ENCODE assay signal across 24 mouse cellular contexts in the genomic region with DNA sequence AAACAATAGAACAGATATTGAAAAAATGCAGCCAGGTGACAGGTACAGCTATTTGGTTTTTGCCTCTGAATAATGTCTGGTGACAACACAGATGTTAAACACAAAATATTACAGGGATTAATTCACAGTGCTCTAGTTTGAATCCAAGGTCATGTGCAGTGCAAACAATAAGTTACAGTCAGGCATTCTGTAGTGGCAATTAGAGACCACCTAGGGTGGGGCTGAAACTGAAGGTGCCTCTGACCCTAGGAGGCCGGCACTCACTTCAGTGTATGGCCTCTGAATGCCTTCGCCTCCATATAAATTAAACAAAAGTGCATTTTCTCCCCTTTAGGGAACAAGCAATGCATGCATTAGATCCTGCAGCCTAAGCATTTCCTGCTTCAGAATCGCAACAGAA.
"Had no signal": no experiment of that assay in that cellular context is flagged by ENCODE, and none has a peak within 500 bp of the region (broad histone marks: within the 10 kb centered on the region; RNA-seq: fewer than 3 reads in every experiment).

No protein-coding gene starts in this region.

- H3K36me3 ChIP-seq: heart, embryonic 13.5 days; heart, embryonic 15.5 days; hindbrain, embryonic 13.5 days; hindbrain, embryonic 15.5 days; limb, embryonic 13.5 days; limb, embryonic 15.5 days; liver, embryonic 12.5 days had no signal

- ATAC-seq: forebrain, embryonic 16.5 days; hindbrain, postnatal 0 days; intestine, embryonic 16.5 days; liver, embryonic 12.5 days had no signal

- DNase-seq: gastrocnemius, postnatal 14 days; gastrocnemius, postnatal 36 days; heart, adult 11 months; heart, adult 2 months; heart, postnatal 14 days; heart, postnatal 36 days; kidney, adult 18-20 months; kidney, adult 8-10 months; kidney, postnatal 14 days; kidney, postnatal 36 days; layer of hippocampus, adult 9-11 months; layer of hippocampus, postnatal 36 days; left cerebral cortex, postnatal 4 days had no signal

- H3K27ac ChIP-seq: heart, adult 2 months; heart, embryonic 13.5 days; heart, embryonic 15.5 days; hindbrain, embryonic 13.5 days; hindbrain, embryonic 15.5 days; hindbrain, postnatal 0 days; limb, embryonic 13.5 days; limb, embryonic 15.5 days; liver, embryonic 12.5 days had no signal

- H3K9ac ChIP-seq: heart, embryonic 13.5 days; heart, embryonic 15.5 days; hindbrain, embryonic 13.5 days; hindbrain, embryonic 15.5 days; limb, embryonic 13.5 days; limb, embryonic 15.5 days; liver, embryonic 12.5 days had no signal

- H3K27me3 ChIP-seq: heart, embryonic 13.5 days; heart, embryonic 15.5 days; hindbrain, embryonic 13.5 days; hindbrain, embryonic 15.5 days; limb, embryonic 13.5 days; limb, embryonic 15.5 days; liver, embryonic 12.5 days had no signal

- H3K4me1 ChIP-seq: heart, embryonic 13.5 days; heart, embryonic 15.5 days; hindbrain, embryonic 15.5 days; limb, embryonic 13.5 days; limb, embryonic 15.5 days; liver, embryonic 12.5 days had no signal

- H3K4me2 ChIP-seq: heart, embryonic 11.5 days; heart, embryonic 13.5 days; heart, embryonic 15.5 days; hindbrain, embryonic 13.5 days; hindbrain, embryonic 15.5 days; limb, embryonic 13.5 days; limb, embryonic 15.5 days; liver, embryonic 12.5 days had no signal

- H3K4me3 ChIP-seq: heart, adult 2 months; heart, embryonic 13.5 days; heart, embryonic 15.5 days; hindbrain, embryonic 13.5 days; hindbrain, embryonic 15.5 days; limb, embryonic 13.5 days; limb, embryonic 15.5 days; liver, embryonic 12.5 days had no signal

- H3K9me3 ChIP-seq: heart, embryonic 13.5 days; heart, embryonic 15.5 days; hindbrain, embryonic 13.5 days; hindbrain, embryonic 15.5 days; limb, embryonic 13.5 days; limb, embryonic 15.5 days; liver, embryonic 12.5 days had no signal
